Comparison of ENCODE assay signal across 1 mouse cellular context in the genomic region with DNA sequence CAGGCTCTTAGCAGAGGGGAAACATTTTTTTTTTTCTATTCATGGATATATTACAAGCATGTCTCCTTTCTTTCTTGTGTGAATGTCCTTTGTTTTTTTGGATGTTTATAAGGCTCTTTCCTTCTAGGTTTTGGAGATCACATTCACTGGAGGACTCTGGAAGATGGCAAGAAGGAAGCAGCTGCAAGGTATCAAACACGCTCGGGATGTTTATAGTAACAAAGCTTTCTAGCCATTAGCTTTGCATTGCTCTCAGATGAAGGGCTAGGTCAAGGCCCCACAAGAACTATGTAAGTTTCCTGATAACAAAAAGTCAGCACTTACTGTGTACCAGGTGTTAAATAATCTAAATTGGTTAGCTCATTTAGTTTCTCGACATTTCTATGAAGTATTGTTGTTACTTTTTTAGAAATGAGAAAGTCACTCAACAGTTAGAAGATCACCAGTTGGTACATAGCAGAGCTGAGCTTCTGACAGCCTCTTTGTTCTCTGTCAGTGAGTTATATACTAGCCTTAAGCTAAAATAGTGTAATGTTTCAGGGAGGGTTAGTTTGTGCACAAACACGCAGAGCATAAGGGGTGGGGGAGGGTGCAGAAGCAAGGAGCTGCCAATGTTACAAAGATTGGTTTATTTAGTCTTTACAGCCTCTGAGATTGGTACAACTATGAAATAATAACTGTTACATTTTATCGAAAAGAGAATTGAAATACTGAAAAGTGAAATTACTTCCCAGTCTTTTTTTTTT.
A peak's percentile ranks its signal among the peaks of the same experiment; 100 is the strongest.
TF ChIP-seq lines count a peak whose summit lies in the region.

No protein-coding gene starts in this region.

TF ChIP-seq in CH12.LX, 34 proteins besides CTCF, POLR2A, EP300 and RAD21:
- TF ChIP-seq JUND (conservative IDR thresholded peaks at IDR 0.05; ENCODE audit: low read depth, low read length) (no peak), NELFE (IDR thresholded peaks at IDR 0.05; ENCODE audit: low read depth, low read length) (no peak), MEF2A (IDR thresholded peaks at IDR 0.05; ENCODE audit: borderline replicate concordance, low read depth, low read length) (no peak), ZC3H11A (IDR thresholded peaks at IDR 0.05; ENCODE audit: low read depth, low read length) (no peak), ETS1 (conservative IDR thresholded peaks at IDR 0.05; ENCODE audit: low read depth, low read length) (no peak), TBP (conservative IDR thresholded peaks at IDR 0.05; ENCODE audit: low read depth, low read length) (0 out of 2 replicates have a peak, but pooled peaks have one; percentile 13)
